Mouse (Mus musculus) ES-Bruce4 (cell line): ENCODE results near the gene Stxbp4. TPM values are rescaled to one million over a fixed set of nuclear protein-coding genes. Genes with fewer than 3 reads are reported as not detected.

Source experiments
- H3K27ac ChIP-seq: 2 replicates; pipeline ENCODE4 v1.5.1; 2012; ENCODE audit warnings: low read length, inconsistent platforms; ENCODE audit not compliant: insufficient read depth
- H3K27me3 ChIP-seq: 2 replicates; pipeline ENCODE4 v1.6.1; 2012; ENCODE audit warnings: mild to moderate bottlenecking, low read length, inconsistent platforms; ENCODE audit not compliant: control insufficient read depth, poor library complexity, insufficient read depth, severe bottlenecking
- H3K36me3 ChIP-seq: 2 replicates; pipeline ENCODE4 v1.6.1; 2012; ENCODE audit warnings: inconsistent platforms, mild to moderate bottlenecking, low read length, moderate library complexity; ENCODE audit not compliant: control insufficient read depth, poor library complexity, insufficient read depth, severe bottlenecking
- H3K4me1 ChIP-seq: one replicate; pipeline ENCODE4 v1.8.1; 2011; ENCODE audit warnings: low read length; ENCODE audit not compliant: control insufficient read depth, insufficient read depth
- H3K4me3 ChIP-seq: 2 replicates; pipeline ENCODE4 v1.5.1; 2011; ENCODE audit warnings: low read depth, mild to moderate bottlenecking, low read length
- H3K9ac ChIP-seq: 2 replicates; pipeline ENCODE4 v1.6.1; 2012; ENCODE audit warnings: low read depth, mild to moderate bottlenecking, inconsistent platforms; ENCODE audit not compliant: poor library complexity, severe bottlenecking
- H3K9me3 ChIP-seq: replicated peaks from 2 replicates; pipeline ENCODE4 v1.6.1; 2012; ENCODE audit warnings: mild to moderate bottlenecking, low read length, inconsistent platforms; ENCODE audit not compliant: control insufficient read depth, poor library complexity, insufficient read depth, severe bottlenecking
- CTCF ChIP-seq: IDR thresholded peaks from one replicate; pipeline ENCODE4 v1.8.1; 2011; ENCODE audit warnings: low read depth, low read length
- EP300 ChIP-seq: IDR thresholded peaks from 2 replicates; pipeline ENCODE4 v1.6.1; 2011; ENCODE audit warnings: low read depth, low read length; ENCODE audit not compliant: insufficient read depth
- POLR2A ChIP-seq: IDR thresholded peaks from one replicate; pipeline ENCODE4 v1.8.1; 2011; ENCODE audit warnings: low read length; ENCODE audit not compliant: insufficient read depth
- polyA plus RNA-seq: library from polyadenylated mRNA; stranded (reverse); fragments of >200 nt; gene quantifications from 2 replicates; pipeline ENCODE4 v1.2.4, GENCODE M21; 2011; ENCODE audit warnings: low read depth; ENCODE audit not compliant: missing spikeins, insufficient read depth, insufficient read length

Gene Stxbp4
- polyA plus RNA-seq, 1 experiment, result 12.0 TPM

DNA sequence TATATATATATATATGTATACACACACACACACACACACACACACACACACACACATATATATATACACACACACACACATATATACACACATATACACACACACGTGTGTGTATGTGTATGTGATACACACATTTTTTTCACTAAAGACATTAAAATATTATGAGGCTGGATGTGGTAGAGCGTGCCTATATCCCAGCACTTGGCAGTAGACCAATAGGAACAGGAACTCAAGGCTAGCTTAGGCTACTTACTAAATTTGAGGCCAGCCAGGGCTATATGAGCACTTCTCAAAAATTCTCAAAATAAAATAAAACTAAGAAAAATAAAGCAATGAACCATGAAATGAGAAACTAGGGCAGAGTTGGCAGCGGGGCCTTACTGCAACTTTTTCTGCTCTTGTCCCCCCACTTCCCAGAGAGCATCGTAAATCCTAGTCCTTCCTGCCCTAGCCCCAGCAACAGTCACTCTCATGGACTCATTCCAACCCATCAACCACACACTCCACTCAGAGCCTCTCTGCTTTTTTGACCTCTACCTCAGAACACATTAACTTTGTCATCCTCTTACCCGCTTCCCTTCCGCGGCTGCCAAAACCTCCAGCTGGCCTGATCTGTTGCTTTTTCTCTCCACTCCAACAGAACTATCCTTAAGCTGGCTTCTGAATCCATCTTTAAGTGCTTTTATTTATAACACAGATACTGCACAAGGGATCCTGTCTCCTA, 60.7 kb downstream of the Stxbp4 start:
- Histone ChIP-seq H3K9ac (no peak overlapping the region), H3K36me3 (no peaks in the 10 kb centered on the region), H3K27me3 (no peaks in the 10 kb centered on the region), H3K9me3 (no peaks in the 10 kb centered on the region), H3K4me1 (no peaks in the 10 kb centered on the region), H3K27ac (no peak overlapping the region), H3K4me3 (no peak overlapping the region)
- TF ChIP-seq POLR2A, result no peak
- TF ChIP-seq CTCF, result no peak
- no peak for TF ChIP-seq EP300

DNA sequence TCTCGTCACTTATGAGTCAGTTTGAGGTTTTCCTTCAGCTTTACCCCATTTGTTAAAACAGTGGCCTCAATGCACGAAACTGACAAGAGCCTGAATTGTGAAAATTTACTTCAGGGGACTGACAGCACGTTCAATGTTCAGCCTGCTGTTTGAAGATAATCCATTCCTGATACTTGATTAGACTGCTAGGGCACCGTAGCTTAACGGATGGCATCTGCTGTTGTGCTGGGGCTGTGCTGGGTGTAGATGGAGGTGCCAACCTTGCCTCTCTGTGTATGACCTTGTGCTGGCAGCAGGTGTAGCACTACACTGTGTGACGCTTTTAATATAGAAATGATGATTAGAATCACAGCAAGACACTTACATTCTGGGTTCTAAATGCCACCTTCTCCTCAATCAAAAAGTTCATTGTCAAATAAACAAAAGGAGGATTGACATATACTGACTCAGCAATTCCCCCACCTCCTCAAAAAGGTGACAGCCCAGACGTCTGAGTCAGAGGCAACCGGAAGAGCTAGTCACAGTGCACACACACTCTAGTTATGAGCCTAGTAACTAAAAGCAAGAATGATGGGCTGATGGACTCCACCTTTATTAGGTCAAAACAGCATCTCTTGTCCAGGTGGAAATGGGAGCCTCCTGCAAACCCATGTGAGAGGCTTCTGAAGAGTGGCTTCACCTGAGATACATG, 61.5 kb downstream of the Stxbp4 start:
- Histone ChIP-seq H3K9ac (no peak overlapping the region), H3K27ac (no peak overlapping the region), H3K27me3 (no peaks in the 10 kb centered on the region), H3K4me1 (no peaks in the 10 kb centered on the region), H3K9me3 (no peaks in the 10 kb centered on the region), H3K4me3 (no peak overlapping the region), H3K36me3 (no peaks in the 10 kb centered on the region)
- TF ChIP-seq POLR2A, result no peak
- TF ChIP-seq CTCF, result no peak
- no peak for TF ChIP-seq EP300

DNA sequence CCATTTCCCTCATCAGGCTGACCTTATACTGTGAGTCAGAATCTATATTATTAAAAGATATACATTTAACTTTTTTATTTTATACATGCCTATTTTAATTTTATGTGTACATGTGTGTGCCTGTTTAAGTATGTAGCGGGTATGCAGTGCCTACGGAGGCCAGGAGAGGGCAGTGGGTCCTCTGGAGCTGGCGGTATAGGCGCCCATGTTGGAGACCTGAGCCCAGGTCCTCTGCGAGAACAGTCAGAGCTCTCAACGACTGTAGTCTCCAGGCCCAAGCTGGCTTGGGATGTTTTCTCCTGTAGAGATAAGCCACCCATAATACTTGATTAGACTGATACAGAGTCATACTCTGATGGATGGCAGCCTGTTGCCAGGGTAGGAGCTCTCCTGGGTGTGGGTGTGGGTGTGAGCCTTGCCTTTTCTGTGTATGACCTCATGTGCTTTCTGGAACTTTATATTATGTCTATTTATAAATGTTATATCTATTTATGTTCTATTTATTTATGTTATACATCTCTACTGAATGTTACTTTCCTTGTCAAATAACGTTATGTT, 62.3 kb downstream of the Stxbp4 start:
- Histone ChIP-seq H3K9ac (no peak overlapping the region), H3K27me3 (no peaks in the 10 kb centered on the region), H3K4me1 (no peaks in the 10 kb centered on the region), H3K9me3 (no peaks in the 10 kb centered on the region), H3K4me3 (no peak overlapping the region), H3K27ac (no peak overlapping the region), H3K36me3 (no peaks in the 10 kb centered on the region)
- TF ChIP-seq CTCF, result peak; percentile 23
- TF ChIP-seq EP300, result no peak

DNA sequence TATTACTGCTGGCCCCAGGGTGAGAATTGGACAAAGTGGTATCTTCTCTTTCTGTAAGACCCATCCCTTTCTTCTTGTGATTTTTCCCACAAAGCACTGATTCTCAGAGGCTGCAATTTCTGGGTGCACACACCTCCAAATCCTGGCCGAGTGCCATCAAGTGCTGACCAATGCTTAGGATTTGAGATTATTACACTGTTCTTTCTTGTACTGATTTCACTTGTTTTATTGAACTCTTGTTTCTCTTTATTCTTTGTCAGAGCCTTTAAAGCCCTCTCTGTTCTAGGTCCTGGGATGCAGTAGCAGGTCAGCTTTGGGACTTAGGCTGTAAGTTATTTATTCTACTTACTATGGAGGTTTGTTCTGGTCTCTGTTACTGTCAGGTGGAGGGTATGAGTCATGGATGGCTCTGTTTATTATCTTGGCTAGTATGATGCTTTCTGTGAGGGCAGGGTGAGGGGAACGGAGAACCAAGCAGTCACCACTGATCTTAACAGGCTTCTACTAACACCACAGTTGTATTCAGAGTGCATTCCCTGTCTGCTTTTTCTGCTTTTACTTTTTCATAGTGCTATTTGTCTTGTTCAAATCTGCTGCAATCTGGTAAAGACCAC, 67.1 kb downstream of the Stxbp4 start:
- no peak overlapping the region for H3K9ac ChIP-seq
- no peaks in the 10 kb centered on the region for H3K27me3 ChIP-seq
- no peaks in the 10 kb centered on the region for H3K36me3 ChIP-seq

DNA sequence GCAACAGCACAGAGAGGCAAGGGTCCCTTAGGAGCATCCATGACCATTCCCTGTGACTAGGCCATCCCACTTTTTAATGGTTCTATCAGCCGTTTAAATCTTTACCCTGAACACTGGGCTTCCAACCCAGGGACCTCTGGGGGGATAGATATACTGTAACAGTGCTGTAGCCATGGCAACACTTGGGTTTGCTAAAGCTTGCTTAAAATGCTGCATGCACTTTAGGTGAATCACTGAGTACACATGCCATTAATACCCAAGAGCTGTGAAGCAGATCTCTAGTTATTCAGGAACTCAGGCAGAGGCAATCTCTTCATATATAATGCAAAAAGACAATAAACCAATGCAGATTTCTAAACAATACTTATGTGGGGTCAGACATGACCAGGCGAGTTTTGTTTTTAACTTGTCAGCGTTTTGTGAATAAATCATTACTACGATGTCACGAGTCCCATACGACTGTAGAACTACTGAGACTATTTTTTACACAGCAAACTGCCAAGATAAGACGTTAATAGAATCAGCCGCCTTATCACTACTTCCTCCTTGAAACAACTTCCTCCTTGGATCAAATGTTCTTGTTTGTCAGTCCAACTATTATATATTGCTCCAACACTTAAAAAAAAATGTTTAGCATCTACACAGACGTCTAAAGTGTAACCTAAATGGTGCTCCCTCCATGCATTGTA, 79.4 kb downstream of the Stxbp4 start:
- Histone ChIP-seq H3K4me1 (no peaks in the 10 kb centered on the region), H3K27ac (no peak overlapping the region), H3K4me3 (no peak overlapping the region), H3K27me3 (no peaks in the 10 kb centered on the region), H3K9me3 (no peaks in the 10 kb centered on the region), H3K9ac (no peak overlapping the region), H3K36me3 (no peaks in the 10 kb centered on the region)
- TF ChIP-seq POLR2A (no peak), EP300 (no peak), CTCF (no peak)

More for the DNA sequence above, 67.1 kb downstream of the Stxbp4 start:
- Histone ChIP-seq H3K4me1 (no peaks in the 10 kb centered on the region), H3K27ac (no peak overlapping the region), H3K4me3 (no peak overlapping the region), H3K9me3 (no peaks in the 10 kb centered on the region)
- TF ChIP-seq POLR2A (no peak), EP300 (no peak), CTCF (no peak)
